Mouse (Mus musculus): ENCODE results near the gene Tef.
A peak's percentile ranks its signal among the peaks of the same experiment; 100 is the strongest.

Tef gene

GRCm38 (mm10) chr15:81802001-81802890 is at the start of gene Tef:
Gene Tef (plus strand): TSS chr15:81802421.
- peak; percentile 100 for DNase-seq (ENCODE audit: low spot score)

GRCm38 (mm10) chr15:81753669-81754068 is 48.6 kb upstream of the Tef start:
- no peak for DNase-seq (ENCODE audit: low spot score)

GRCm38 (mm10) chr15:81758701-81759100 is 43.5 kb upstream of the Tef start:
- DNase-seq (ENCODE audit: low spot score) = no peak

GRCm38 (mm10) chr15:81759542-81759941 is 42.7 kb upstream of the Tef start:
- no peak for DNase-seq (ENCODE audit: low spot score)

- DNase-seq (ENCODE audit: low spot score) = no peak
Measured at GRCm38 (mm10) chr15:81760361-81761079, 41.7 kb upstream of the Tef start.

GRCm38 (mm10) chr15:81761381-81761780 is 40.8 kb upstream of the Tef start:
- no peak for DNase-seq (ENCODE audit: low spot score)

GRCm38 (mm10) chr15:81761959-81762358 is 40.3 kb upstream of the Tef start:
- DNase-seq (ENCODE audit: low spot score) = no peak

GRCm38 (mm10) chr15:81764573-81764972 is 37.6 kb upstream of the Tef start:
- DNase-seq (ENCODE audit: low spot score) = no peak

- DNase-seq (ENCODE audit: low spot score) = no peak
Measured at GRCm38 (mm10) chr15:81765651-81766050, 36.6 kb upstream of the Tef start.

- no peak for DNase-seq (ENCODE audit: low spot score)
Measured at GRCm38 (mm10) chr15:81766439-81766838, 35.8 kb upstream of the Tef start.

- DNase-seq (ENCODE audit: low spot score) = no peak
Measured at GRCm38 (mm10) chr15:81769037-81769436, 33.2 kb upstream of the Tef start.

GRCm38 (mm10) chr15:81772431-81773120 is 29.6 kb upstream of the Tef start:
- no peak for DNase-seq (ENCODE audit: low spot score)

- DNase-seq (ENCODE audit: low spot score) = no peak
Measured at GRCm38 (mm10) chr15:81774505-81775171, 27.6 kb upstream of the Tef start.

- DNase-seq (ENCODE audit: low spot score) = no peak
Measured at GRCm38 (mm10) chr15:81776631-81777422, 25.4 kb upstream of the Tef start.

- DNase-seq (ENCODE audit: low spot score) = no peak
Measured at GRCm38 (mm10) chr15:81781816-81782215, 20.4 kb upstream of the Tef start.

GRCm38 (mm10) chr15:81784762-81785161 is 17.5 kb upstream of the Tef start:
- DNase-seq (ENCODE audit: low spot score) = no peak

GRCm38 (mm10) chr15:81785701-81786100 is 16.5 kb upstream of the Tef start:
- no peak for DNase-seq (ENCODE audit: low spot score)

GRCm38 (mm10) chr15:81787525-81787924 is 14.7 kb upstream of the Tef start:
- DNase-seq (ENCODE audit: low spot score) = no peak

GRCm38 (mm10) chr15:81792444-81792843 is 9.8 kb upstream of the Tef start:
- no peak for DNase-seq (ENCODE audit: low spot score)

GRCm38 (mm10) chr15:81796228-81796627 is 6.0 kb upstream of the Tef start:
- no peak for DNase-seq (ENCODE audit: low spot score)

- no peak for DNase-seq (ENCODE audit: low spot score)
Measured at GRCm38 (mm10) chr15:81797861-81798260, 4.4 kb upstream of the Tef start.
